Mouse (Mus musculus): ENCODE measurements around the gene Areg. TPM values are rescaled to one million over a fixed set of nuclear protein-coding genes. Genes with fewer than 3 reads are reported as not detected.

The Areg gene
- polyA plus RNA-seq, 2 experiments = 0.75 to 1.6 TPM

DNA sequence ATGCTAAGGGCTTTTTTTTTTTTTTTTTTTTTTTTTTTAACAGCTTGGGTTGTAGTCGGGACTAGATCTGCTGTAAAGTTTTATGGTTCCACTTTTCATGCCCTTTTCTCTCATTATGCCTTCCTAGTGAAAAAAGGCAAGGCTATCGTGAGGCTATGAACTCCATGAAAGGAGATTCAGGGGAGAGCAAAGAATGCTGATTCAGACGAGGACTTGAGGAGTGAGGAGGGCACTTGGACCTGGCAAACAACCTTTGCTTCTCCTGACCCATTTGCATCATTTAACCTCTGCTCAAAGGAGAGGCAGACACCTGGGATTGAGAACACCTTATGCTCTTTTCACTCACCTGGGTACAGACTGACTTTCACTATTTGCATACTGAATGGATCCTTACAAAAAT, 17.8 kb downstream of the Areg start:
- no peaks in the 10 kb centered on the region for H3K4me1 ChIP-seq (ENCODE audit: control insufficient read depth, insufficient read depth, low read length)
- no peaks in the 10 kb centered on the region for H3K9me3 ChIP-seq (ENCODE audit: control insufficient read depth, low read length)
- H3K36me3 ChIP-seq (ENCODE audit: control insufficient read depth, insufficient read depth, low read length) = no peaks in the 10 kb centered on the region
- no peak overlapping the region for H3K27ac ChIP-seq (replicated peaks; ENCODE audit: low read depth, low read length)
- no peak overlapping the region for H3K9ac ChIP-seq (ENCODE audit: low read depth, low read length, severe bottlenecking)
- TF ChIP-seq POLR2A (IDR thresholded peaks at IDR 0.05; ENCODE audit: borderline replicate concordance, extremely low read depth, insufficient read depth, insufficient read length) = no peak
- H3K4me3 ChIP-seq (replicated peaks; ENCODE audit: low read length) = no peak overlapping the region
- H3K27me3 ChIP-seq (ENCODE audit: control insufficient read depth, insufficient read depth, low read length) = no peaks in the 10 kb centered on the region
- DNase-seq (ENCODE audit: low spot score) = no peak
- 21% methylated on average over 3 of the region's 3 CpGs for WGBS
- ATAC-seq (ENCODE audit: low FRiP score, low read depth) = no peak
- no peak overlapping the region for H3K4me2 ChIP-seq (replicated peaks; ENCODE audit: low read depth, low read length, severe bottlenecking)

DNA sequence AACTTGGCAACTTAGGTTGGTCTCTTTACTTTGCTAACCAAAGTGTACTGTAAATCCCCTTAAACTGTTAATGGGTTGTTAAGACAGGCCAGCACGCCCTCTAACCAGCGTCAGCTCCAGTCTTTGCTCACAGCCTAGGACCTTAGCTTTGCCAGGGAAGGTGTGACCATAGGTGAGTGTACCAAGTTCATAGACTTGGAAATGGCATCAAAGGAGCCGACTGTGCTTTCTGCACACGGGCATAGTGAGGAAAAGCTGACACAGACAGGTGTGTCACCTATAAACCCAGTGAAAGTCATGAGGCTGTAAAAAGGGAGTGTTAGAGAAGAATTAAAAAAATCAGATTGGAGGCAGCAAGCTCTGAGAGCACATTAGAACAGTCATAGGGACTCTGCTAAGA, 23.4 kb downstream of the Areg start:
- Histone ChIP-seq H3K27ac (replicated peaks; ENCODE audit: low read depth, low read length) (no peak overlapping the region), H3K27me3 (ENCODE audit: control insufficient read depth, insufficient read depth, low read length) (no peaks in the 10 kb centered on the region), H3K4me3 (replicated peaks; ENCODE audit: low read length) (no peak overlapping the region), H3K4me2 (replicated peaks; ENCODE audit: low read depth, low read length, severe bottlenecking) (no peak overlapping the region), H3K9ac (ENCODE audit: low read depth, low read length, severe bottlenecking) (no peak overlapping the region), H3K36me3 (ENCODE audit: control insufficient read depth, insufficient read depth, low read length) (no peaks in the 10 kb centered on the region), H3K4me1 (ENCODE audit: control insufficient read depth, insufficient read depth, low read length) (no peaks in the 10 kb centered on the region), H3K9me3 (ENCODE audit: control insufficient read depth, low read length) (no peaks in the 10 kb centered on the region)
- DNase-seq (ENCODE audit: low spot score) (no peak), ATAC-seq (ENCODE audit: low FRiP score, low read depth) (no peak)
- WGBS = 69% methylated on average over 4 of the region's 4 CpGs
- no peak for TF ChIP-seq POLR2A (IDR thresholded peaks at IDR 0.05; ENCODE audit: borderline replicate concordance, extremely low read depth, insufficient read depth, insufficient read length)

DNA sequence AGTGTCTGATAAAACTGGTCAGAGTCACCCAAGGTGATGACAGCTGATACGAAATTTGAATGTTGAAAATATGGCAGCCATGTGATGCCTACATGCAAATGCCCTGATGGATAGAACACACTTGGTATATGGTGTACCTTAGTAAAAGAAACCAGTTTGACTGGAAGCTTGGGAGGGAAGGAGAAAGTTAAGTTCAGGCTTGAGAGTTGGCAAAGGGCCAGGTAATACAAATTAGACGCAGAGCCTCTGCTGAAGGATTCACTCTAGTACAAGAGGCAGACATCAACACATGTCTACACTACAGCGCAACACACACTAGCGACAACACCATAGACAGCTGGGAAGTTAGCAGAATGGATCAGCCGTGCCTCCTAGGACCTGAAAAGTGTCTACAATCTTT, 27.2 kb downstream of the Areg start:
- Histone ChIP-seq H3K27ac (replicated peaks; ENCODE audit: low read depth, low read length) (no peak overlapping the region), H3K4me2 (replicated peaks; ENCODE audit: low read depth, low read length, severe bottlenecking) (no peak overlapping the region), H3K4me1 (ENCODE audit: control insufficient read depth, insufficient read depth, low read length) (no peaks in the 10 kb centered on the region), H3K9me3 (ENCODE audit: control insufficient read depth, low read length) (no peaks in the 10 kb centered on the region), H3K27me3 (ENCODE audit: control insufficient read depth, insufficient read depth, low read length) (no peaks in the 10 kb centered on the region), H3K9ac (ENCODE audit: low read depth, low read length, severe bottlenecking) (no peak overlapping the region), H3K4me3 (replicated peaks; ENCODE audit: low read length) (no peak overlapping the region), H3K36me3 (ENCODE audit: control insufficient read depth, insufficient read depth, low read length) (no peaks in the 10 kb centered on the region)
- WGBS = 76% methylated on average over 5 of the region's 5 CpGs
- no peak for TF ChIP-seq POLR2A (IDR thresholded peaks at IDR 0.05; ENCODE audit: borderline replicate concordance, extremely low read depth, insufficient read depth, insufficient read length)
- ATAC-seq (ENCODE audit: low FRiP score, low read depth) = no peak; the same call in 1 of the 2 replicates
- DNase-seq (ENCODE audit: low spot score) = peak; percentile 27

DNA sequence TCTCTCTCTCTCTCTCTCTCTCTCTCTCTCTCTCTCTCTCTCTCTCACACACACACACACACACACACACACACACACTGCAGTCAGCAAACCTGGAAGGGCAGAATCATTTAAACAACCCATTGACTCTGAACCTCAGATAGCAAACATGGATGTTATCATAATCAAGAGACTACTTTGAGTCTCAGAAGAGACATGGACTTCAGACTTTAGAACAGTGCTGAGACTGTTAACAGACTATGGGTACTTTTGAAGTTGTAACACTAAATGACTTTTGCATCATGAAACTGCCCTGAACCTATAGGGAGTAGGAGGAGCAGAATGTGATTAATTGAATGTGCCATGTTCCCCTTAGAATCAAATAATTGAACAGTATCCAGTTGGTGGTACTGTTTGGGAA, 37.0 kb downstream of the Areg start:
- DNase-seq (ENCODE audit: low spot score) (no peak), ATAC-seq (ENCODE audit: low FRiP score, low read depth) (no peak)
- no peaks in the 10 kb centered on the region for H3K9me3 ChIP-seq (ENCODE audit: control insufficient read depth, low read length)
- H3K27ac ChIP-seq (replicated peaks; ENCODE audit: low read depth, low read length) = no peak overlapping the region
- H3K27me3 ChIP-seq (ENCODE audit: control insufficient read depth, insufficient read depth, low read length) = no peaks in the 10 kb centered on the region
- H3K4me1 ChIP-seq (ENCODE audit: control insufficient read depth, insufficient read depth, low read length) = no peaks in the 10 kb centered on the region
- no peak overlapping the region for H3K4me3 ChIP-seq (replicated peaks; ENCODE audit: low read length)
- no peak for TF ChIP-seq POLR2A (IDR thresholded peaks at IDR 0.05; ENCODE audit: borderline replicate concordance, extremely low read depth, insufficient read depth, insufficient read length)
- no peak overlapping the region for H3K4me2 ChIP-seq (replicated peaks; ENCODE audit: low read depth, low read length, severe bottlenecking)
- no peak overlapping the region for H3K9ac ChIP-seq (ENCODE audit: low read depth, low read length, severe bottlenecking)
- no peaks in the 10 kb centered on the region for H3K36me3 ChIP-seq (ENCODE audit: control insufficient read depth, insufficient read depth, low read length)

DNA sequence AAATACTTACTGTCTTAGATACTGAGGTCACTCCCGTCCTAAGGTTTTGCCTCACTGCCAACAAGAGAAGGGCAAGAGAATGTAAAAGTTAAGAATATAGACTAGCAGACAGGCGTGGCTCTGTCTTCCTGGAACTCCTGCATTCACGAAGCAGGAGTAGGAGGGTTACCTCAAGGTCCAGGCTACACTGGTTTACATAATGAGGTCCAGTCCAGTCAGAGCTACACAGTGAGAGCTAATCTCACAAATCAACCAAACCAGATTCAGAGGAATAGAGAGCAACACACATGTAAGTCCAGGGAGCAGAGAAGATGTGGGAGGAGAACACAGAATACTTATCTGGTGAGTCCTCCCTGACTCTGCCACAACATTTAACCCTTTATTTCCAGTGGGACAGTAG, 55.2 kb downstream of the Areg start:
- no peak overlapping the region for H3K4me3 ChIP-seq (replicated peaks; ENCODE audit: low read length)
- no peaks in the 10 kb centered on the region for H3K4me1 ChIP-seq (ENCODE audit: control insufficient read depth, insufficient read depth, low read length)
- ATAC-seq (ENCODE audit: low FRiP score, low read depth) = no peak
- no peak for TF ChIP-seq POLR2A (IDR thresholded peaks at IDR 0.05; ENCODE audit: borderline replicate concordance, extremely low read depth, insufficient read depth, insufficient read length)
- H3K27me3 ChIP-seq (ENCODE audit: control insufficient read depth, insufficient read depth, low read length) = no peaks in the 10 kb centered on the region
- 76% methylated on average over 3 of the region's 3 CpGs for WGBS
- H3K9ac ChIP-seq (ENCODE audit: low read depth, low read length, severe bottlenecking) = no peak overlapping the region
- H3K27ac ChIP-seq (replicated peaks; ENCODE audit: low read depth, low read length) = no peak overlapping the region
- H3K4me2 ChIP-seq (replicated peaks; ENCODE audit: low read depth, low read length, severe bottlenecking) = no peak overlapping the region
- no peaks in the 10 kb centered on the region for H3K36me3 ChIP-seq (ENCODE audit: control insufficient read depth, insufficient read depth, low read length)
- H3K9me3 ChIP-seq (ENCODE audit: control insufficient read depth, low read length) = no peaks in the 10 kb centered on the region
- DNase-seq (ENCODE audit: low spot score) = no peak

Other genes starting within 250 kb of the Areg start
- gene Cxcl1, start 248.4 kb upstream of the Areg start, polyA plus RNA-seq (2012; rRNA removed) = 2.3 and 2.9 TPM in 2 replicates
- gene Cxcl1, start 248.4 kb upstream of the Areg start, polyA plus RNA-seq (2014; fragmentation: Nextera tagmentation; extraction: Ambion mirVana) = 1.8 and 2.8 TPM in 2 replicates
- gene Cxcl2, start 235.7 kb upstream of the Areg start, polyA plus RNA-seq (2012; rRNA removed) = 0.31 and 0.65 TPM in 2 replicates
- gene Cxcl2, start 235.7 kb upstream of the Areg start, polyA plus RNA-seq (2014; fragmentation: Nextera tagmentation; extraction: Ambion mirVana) = not detected in 2 replicates
- gene Mthfd2l, start 208.5 kb upstream of the Areg start, polyA plus RNA-seq (2012; rRNA removed) = 48.5 and 50.7 TPM in 2 replicates
- gene Mthfd2l, start 208.5 kb upstream of the Areg start, polyA plus RNA-seq (2014; fragmentation: Nextera tagmentation; extraction: Ambion mirVana) = 55.0 and 55.8 TPM in 2 replicates
- gene Epgn, start 112.1 kb upstream of the Areg start, polyA plus RNA-seq (2012; rRNA removed) = 0.25 and 0.32 TPM in 2 replicates
- gene Epgn, start 112.1 kb upstream of the Areg start, polyA plus RNA-seq (2014; fragmentation: Nextera tagmentation; extraction: Ambion mirVana) = 0.18 and 0.44 TPM in 2 replicates
- gene Ereg, start 65.0 kb upstream of the Areg start, polyA plus RNA-seq (2012; rRNA removed) = 0.08 and 0.09 TPM in 2 replicates
- 0.10 and 0.21 TPM in 2 replicates for gene Ereg, start 65.0 kb upstream of the Areg start, polyA plus RNA-seq (2014; fragmentation: Nextera tagmentation; extraction: Ambion mirVana)